Mouse (Mus musculus) hindbrain, postnatal 0 days (tissue): ENCODE measurements around the gene Filip1l. TPM values are rescaled to one million over a fixed set of nuclear protein-coding genes. Genes with fewer than 3 reads are reported as not detected.

Source experiments
- ATAC-seq: fragments of 200-750 bp; cut with Nextera tagmentation; 2 replicates; pipeline ENCODE4 v1.8.0; 2017; ENCODE audit warnings: mild to moderate bottlenecking, moderate TSS enrichment, moderate library complexity
- DNase-seq: peaks from one replicate; pipeline ENCODE4 v3.0.0-alpha.2; 2015; ENCODE audit warnings: low spot score
- H3K27ac ChIP-seq: fragments of 300-500 bp; sonication (generic); 2 replicates; pipeline ENCODE4 v1.5.1; 2014; ENCODE audit warnings: mild to moderate bottlenecking
- H3K27me3 ChIP-seq: fragments of 300-500 bp; sonication (generic); 2 replicates; pipeline ENCODE4 v1.6.1; 2014; ENCODE audit warnings: low read length, mixed read lengths; ENCODE audit not compliant: insufficient read depth
- H3K36me3 ChIP-seq: fragments of 300-500 bp; sonication (generic); 2 replicates; pipeline ENCODE4 v1.6.1; 2014; ENCODE audit warnings: low read length, mixed read lengths; ENCODE audit not compliant: insufficient read depth
- H3K4me1 ChIP-seq: fragments of 300-500 bp; sonication (generic); 2 replicates; pipeline ENCODE4 v1.6.1; 2014; ENCODE audit warnings: antibody characterized with exemption, low read length, mixed read lengths; ENCODE audit not compliant: insufficient read depth
- H3K4me2 ChIP-seq: fragments of 300-500 bp; sonication (generic); 2 replicates; pipeline ENCODE4 v1.6.1; 2014; ENCODE audit warnings: low read depth, mild to moderate bottlenecking, low read length, moderate library complexity, mixed read lengths
- H3K4me3 ChIP-seq: fragments of 300-500 bp; sonication (generic); 2 replicates; pipeline ENCODE4 v1.5.1; 2014; ENCODE audit warnings: low read length
- H3K9ac ChIP-seq: fragments of 300-500 bp; sonication (generic); replicated peaks from 2 replicates; pipeline ENCODE4 v1.6.1; 2014; ENCODE audit warnings: mild to moderate bottlenecking, low read length, moderate library complexity, mixed read lengths
- H3K9me3 ChIP-seq: fragments of 300-500 bp; sonication (generic); 2 replicates; pipeline ENCODE4 v1.6.1; 2016; ENCODE audit warnings: low read length, mixed read lengths
- CTCF ChIP-seq: IDR thresholded peaks from 2 replicates; pipeline ENCODE4 v1.5.1; 2016; ENCODE audit warnings: antibody characterized with exemption, control low read depth, low read depth
- WGBS: fragments of 180-500 bp; shearing (Covaris S2); extraction: QIAGEN DNeasy Blood & Tissue Kit; methylation state at CpG from one replicate; pipeline ENCODE4 v1.1.7; 2014; 5-methylcytosine and 5-hydroxymethylcytosine counted together
- polyA plus RNA-seq: library from polyadenylated mRNA; unstranded; fragments of >200 nt; fragmentation: Nextera tagmentation; extraction: Ambion mirVana; gene quantifications from 2 replicates; pipeline ENCODE4 v1.2.1, GENCODE M21; 2015
- total RNA-seq: library from RNA; depleted of rRNA; stranded (reverse); fragments of >200 nt; gene quantifications from 2 replicates; pipeline ENCODE4 v1.2.3, GENCODE M21; 2014

Filip1l gene
- total and polyA plus RNA-seq, 2 experiments from 2014 or later: 1.0 to 1.8 TPM

GRCm38 (mm10) chr16:57465386-57465913 is 112.6 kb downstream of the Filip1l start:
- no peak overlapping the region for H3K4me3 ChIP-seq
- no peak overlapping the region for H3K27ac ChIP-seq
- WGBS: 82% methylated on average over 9 of the region's 9 CpGs
- ATAC-seq: no peak
- no peaks in the 10 kb centered on the region for H3K4me1 ChIP-seq
- no peak overlapping the region for H3K4me2 ChIP-seq
- TF ChIP-seq CTCF: no peak
- H3K27me3 ChIP-seq: no peaks in the 10 kb centered on the region
- no peak overlapping the region for H3K9ac ChIP-seq
- H3K9me3 ChIP-seq: no peaks in the 10 kb centered on the region
- no peak for DNase-seq
- no peaks in the 10 kb centered on the region for H3K36me3 ChIP-seq

GRCm38 (mm10) chr16:57469301-57469700 is 116.4 kb downstream of the Filip1l start:
- no peaks in the 10 kb centered on the region for H3K4me1 ChIP-seq
- WGBS: 74% methylated on average over 4 of the region's 4 CpGs
- H3K27me3 ChIP-seq: no peaks in the 10 kb centered on the region
- no peak overlapping the region for H3K9ac ChIP-seq
- DNase-seq (no peak), ATAC-seq (no peak)
- H3K4me2 ChIP-seq: no peak overlapping the region
- no peak overlapping the region for H3K27ac ChIP-seq
- TF ChIP-seq CTCF: no peak
- no peaks in the 10 kb centered on the region for H3K36me3 ChIP-seq
- no peaks in the 10 kb centered on the region for H3K9me3 ChIP-seq
- no peak overlapping the region for H3K4me3 ChIP-seq

DNA sequence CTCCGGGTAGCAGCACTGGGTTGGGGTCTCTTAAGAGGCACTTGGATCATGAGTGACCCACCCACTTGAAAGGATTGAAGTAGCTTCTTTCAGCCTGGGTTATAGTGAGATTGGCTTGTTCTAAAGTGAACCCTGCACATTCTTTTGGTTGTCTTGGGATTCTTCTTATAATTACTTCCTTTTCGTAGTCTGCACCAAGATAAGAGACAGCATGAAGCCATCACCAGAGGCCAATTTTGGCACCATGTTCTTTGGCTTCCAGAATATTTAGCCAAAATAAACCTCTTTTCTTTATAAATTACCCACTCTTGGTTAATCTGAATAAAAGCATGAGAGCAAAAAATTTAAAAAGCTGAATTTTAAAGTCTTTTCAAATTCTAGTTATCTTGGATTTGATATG is 117.0 kb downstream of the Filip1l start:
- Histone ChIP-seq H3K9ac (no peak overlapping the region), H3K9me3 (no peaks in the 10 kb centered on the region), H3K27me3 (no peaks in the 10 kb centered on the region), H3K4me1 (no peaks in the 10 kb centered on the region), H3K27ac (no peak overlapping the region), H3K4me2 (no peak overlapping the region), H3K4me3 (no peak overlapping the region), H3K36me3 (no peaks in the 10 kb centered on the region)
- 71% methylated on average over 2 of the region's 2 CpGs for WGBS
- no peak for ATAC-seq
- DNase-seq: no peak
- no peak for TF ChIP-seq CTCF

- Histone ChIP-seq H3K4me2 (no peak overlapping the region), H3K9me3 (no peaks in the 10 kb centered on the region), H3K27me3 (no peaks in the 10 kb centered on the region), H3K4me1 (no peaks in the 10 kb centered on the region), H3K36me3 (no peaks in the 10 kb centered on the region), H3K27ac (no peak overlapping the region), H3K9ac (no peak overlapping the region), H3K4me3 (no peak overlapping the region)
- 93% methylated on average over 12 of the region's 12 CpGs for WGBS
- DNase-seq (no peak), ATAC-seq (no peak)
- TF ChIP-seq CTCF: no peak
These were observed 117.5 kb downstream of the Filip1l start for GRCm38 (mm10) chr16:57470286-57470830.

DNA sequence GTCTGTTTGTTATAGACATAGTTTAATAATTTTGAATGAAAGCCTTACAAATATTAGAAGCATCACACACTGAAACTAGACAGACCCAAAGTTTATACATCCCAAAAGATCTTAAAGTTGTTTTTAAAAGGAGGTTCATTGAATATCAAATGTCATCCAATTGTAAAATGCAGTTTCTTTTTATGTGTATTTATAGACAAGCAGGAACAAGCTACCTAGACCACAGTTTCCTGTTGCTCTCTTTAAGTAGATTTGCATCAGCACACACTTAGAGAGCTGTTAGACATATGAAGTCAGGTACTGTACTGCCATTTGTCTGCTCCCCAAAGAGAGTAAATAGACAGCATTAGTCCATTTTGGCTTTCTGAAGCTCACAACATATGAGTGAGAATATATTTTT is 118.2 kb downstream of the Filip1l start:
- no peaks in the 10 kb centered on the region for H3K9me3 ChIP-seq
- TF ChIP-seq CTCF: no peak

GRCm38 (mm10) chr16:57473415-57474085 is 120.7 kb downstream of the Filip1l start:
- Histone ChIP-seq H3K27me3 (no peaks in the 10 kb centered on the region), H3K4me2 (no peak overlapping the region), H3K4me3 (no peak overlapping the region), H3K4me1 (no peaks in the 10 kb centered on the region), H3K9ac (no peak overlapping the region), H3K27ac (no peak overlapping the region), H3K36me3 (no peaks in the 10 kb centered on the region), H3K9me3 (no peaks in the 10 kb centered on the region)
- ATAC-seq (no peak), DNase-seq (no peak)
- TF ChIP-seq CTCF: no peak
- 52% methylated on average over 10 of the region's 10 CpGs for WGBS

More for the DNA sequence above, 118.2 kb downstream of the Filip1l start:
- H3K4me2 ChIP-seq: no peak overlapping the region
- no peaks in the 10 kb centered on the region for H3K27me3 ChIP-seq
- ATAC-seq (no peak), DNase-seq (no peak)
- no peak overlapping the region for H3K9ac ChIP-seq
- no peak overlapping the region for H3K27ac ChIP-seq
- no peaks in the 10 kb centered on the region for H3K36me3 ChIP-seq
- H3K4me1 ChIP-seq: no peaks in the 10 kb centered on the region
- H3K4me3 ChIP-seq: no peak overlapping the region

- TF ChIP-seq CTCF: no peak
- Histone ChIP-seq H3K27ac (no peak overlapping the region), H3K4me1 (no peaks in the 10 kb centered on the region), H3K36me3 (no peaks in the 10 kb centered on the region), H3K9ac (no peak overlapping the region), H3K4me3 (no peak overlapping the region), H3K4me2 (no peak overlapping the region), H3K27me3 (no peaks in the 10 kb centered on the region), H3K9me3 (no peaks in the 10 kb centered on the region)
- DNase-seq: no peak
- WGBS: 83% methylated on average over 2 of the region's 2 CpGs
- ATAC-seq: no peak
These were observed 125.6 kb downstream of the Filip1l start for GRCm38 (mm10) chr16:57478451-57478850.
